Mouse (Mus musculus) thymus, adult 2 months (tissue): ENCODE measurements around the gene Epha1.

Experiments
- CTCF ChIP-seq: fragments of 200-500 bp; IDR thresholded peaks from 2 replicates; pipeline ENCODE4 v1.5.1; 2012; ENCODE audit warnings: mild to moderate bottlenecking, control low read depth, low read length, moderate library complexity, borderline replicate concordance; ENCODE audit not compliant: control insufficient read depth, poor library complexity, insufficient read depth; ENCODE audit errors: extremely low read depth
- POLR2A ChIP-seq: fragments of 200-500 bp; IDR thresholded peaks from 2 replicates; pipeline ENCODE4 v1.6.1; 2012; ENCODE audit warnings: mild to moderate bottlenecking, low read length, control low read depth, moderate library complexity; ENCODE audit not compliant: control insufficient read depth, poor library complexity, insufficient read depth; ENCODE audit errors: extremely low read depth

- TF ChIP-seq CTCF (no peak), POLR2A (no peak)
Observed at GRCm38 (mm10) chr6:42339189-42339588, 33.9 kb downstream of the Epha1 start.
